Mouse (Mus musculus): ENCODE results near the gene Cbfa2t3.

GRCm38 (mm10) chr8:122637230-122637629, 61.7 kb downstream of the Cbfa2t3 start:
- TF ChIP-seq POLR2A (IDR thresholded peaks at IDR 0.05; ENCODE audit: insufficient read depth, low read depth, low read length) (no peak), CTCF (IDR thresholded peaks at IDR 0.05) (no peak)
